Mouse (Mus musculus) CH12F3 (cell line): ENCODE results near the gene Itga8.

ENCODE experiments used
- in situ Hi-C: fragments of 300-500 bp; cut with MboI; formaldehyde crosslinking; loops from 2 replicates; pipeline ENCODE4 v1.14.3; 2020; ENCODE audit warnings: low sequenced_read_pairs

Gene Itga8

DNA sequence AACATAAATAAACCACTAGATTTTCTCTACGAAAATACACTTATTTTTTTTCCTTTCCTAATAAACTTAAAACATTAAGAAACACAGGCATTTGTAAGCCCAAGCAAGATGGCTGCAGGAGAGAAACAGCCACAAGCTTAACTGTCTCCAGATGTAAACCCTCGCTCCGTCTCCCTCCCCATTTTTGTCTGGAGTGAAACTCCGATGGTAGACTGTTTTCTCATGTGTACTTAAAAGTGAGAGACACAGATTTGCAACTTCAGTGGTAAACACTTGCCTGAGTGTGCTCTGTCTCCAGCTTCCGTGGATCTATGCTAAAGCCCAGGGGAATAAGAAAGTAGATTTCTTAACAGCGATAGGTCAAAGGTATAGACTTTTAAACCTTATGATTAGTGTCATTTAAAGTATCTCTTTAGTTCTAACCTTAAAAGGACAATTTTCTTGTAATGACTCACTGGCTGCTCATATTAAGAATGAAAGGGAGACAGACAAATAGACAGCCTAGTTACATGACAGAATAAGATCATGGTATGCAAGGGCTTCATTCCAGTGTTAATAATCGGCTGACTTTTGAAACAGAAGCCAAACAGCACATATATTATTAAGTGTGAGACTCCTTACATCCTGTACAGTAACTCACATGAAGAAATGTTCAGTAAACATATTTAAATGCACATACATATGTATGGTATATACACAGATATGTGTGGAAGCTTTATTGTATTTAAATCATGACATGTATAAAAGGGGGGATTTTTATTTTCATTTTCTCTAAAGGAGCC is 209.3 kb downstream of the Itga8 start:
- in situ Hi-C loops = no loop called here

DNA sequence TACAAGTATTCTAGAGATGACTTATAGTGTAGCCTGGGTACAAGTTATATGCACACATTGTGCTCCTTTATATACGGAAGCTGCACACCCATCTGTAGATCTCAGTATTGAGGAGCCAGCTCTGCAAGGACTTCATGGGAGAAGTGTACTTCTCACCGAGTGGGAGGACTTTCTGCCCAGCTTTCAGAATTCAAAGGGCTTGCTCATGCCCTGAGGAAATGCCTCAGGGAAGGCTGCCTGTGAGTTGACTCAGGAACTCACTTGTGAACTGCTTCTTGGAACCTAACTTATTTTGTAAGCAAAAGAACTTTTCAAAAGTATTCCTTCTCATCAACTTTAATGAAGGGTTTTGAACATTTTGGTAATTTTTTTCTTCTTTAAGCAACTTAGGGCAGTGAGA is 210.7 kb downstream of the Itga8 start:
- in situ Hi-C loops = no loop called here

DNA sequence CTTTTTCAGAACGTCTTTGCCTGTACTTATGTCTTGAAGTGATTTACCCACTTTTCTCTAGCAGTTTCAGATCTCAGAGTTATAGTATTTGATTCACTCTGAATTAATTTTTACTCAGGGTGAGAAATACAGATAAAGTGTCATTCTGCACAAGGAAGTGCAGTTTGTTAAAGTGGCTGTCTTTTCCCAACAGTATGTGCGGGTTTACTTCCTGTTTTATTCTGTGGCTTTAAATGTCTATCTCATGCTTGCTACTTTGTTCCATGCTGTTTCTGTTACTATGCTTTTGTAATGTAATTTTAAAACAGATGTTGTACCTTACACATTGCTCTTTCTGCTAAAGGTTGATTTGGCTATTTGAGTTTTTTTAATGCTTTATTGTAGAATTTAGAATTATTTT is 216.2 kb downstream of the Itga8 start:
- in situ Hi-C loops = no loop called here

DNA sequence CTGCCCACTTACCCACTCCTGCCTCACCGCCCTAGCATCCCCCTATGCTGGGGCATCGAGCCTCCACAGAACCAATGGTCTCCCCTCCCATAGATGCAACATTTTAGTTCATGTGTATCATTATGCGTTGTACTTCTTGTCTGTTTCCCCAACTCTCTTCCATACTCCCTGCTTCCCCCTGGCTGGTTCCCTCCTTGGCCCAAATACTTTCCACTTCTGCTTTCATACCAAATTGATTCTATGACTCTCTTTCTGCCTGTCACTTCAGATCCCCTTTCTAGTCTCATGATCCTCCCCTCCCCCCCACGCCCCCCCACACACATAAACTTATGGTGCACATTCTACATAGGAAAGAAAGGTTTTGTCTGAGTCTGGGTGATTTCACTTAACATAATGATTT is 217.4 kb downstream of the Itga8 start:
- in situ Hi-C loops = no loop called here

DNA sequence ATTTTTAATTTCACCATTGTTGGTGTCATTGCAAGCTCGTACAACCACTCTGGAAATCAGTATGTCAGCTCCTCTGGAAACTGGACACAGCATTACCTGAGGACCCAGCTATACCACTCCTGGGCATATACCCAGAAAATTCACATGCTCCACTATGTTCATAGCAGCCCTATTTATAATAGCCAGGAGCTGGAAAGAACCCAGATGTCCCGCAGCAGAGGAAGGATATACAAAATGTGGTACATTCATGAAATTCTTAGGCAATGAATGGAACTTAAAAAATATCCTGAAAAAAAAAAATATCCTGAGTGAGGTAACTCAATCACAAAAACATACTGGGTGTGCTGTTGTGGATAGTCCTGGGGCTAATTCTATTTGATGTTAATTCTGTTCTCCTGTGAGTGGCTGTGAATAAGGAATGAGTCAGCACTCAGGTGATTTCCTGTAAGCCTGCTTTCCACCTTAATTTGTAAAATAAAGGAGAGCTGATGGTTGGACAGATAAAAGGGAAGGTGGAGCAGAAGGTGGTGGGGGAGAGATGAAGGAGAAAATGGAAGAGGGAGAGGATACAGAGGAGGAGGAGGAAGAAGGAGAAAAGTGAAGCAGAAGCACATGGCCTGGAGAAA is 224.3 kb downstream of the Itga8 start:
- in situ Hi-C loops = no loop called here

DNA sequence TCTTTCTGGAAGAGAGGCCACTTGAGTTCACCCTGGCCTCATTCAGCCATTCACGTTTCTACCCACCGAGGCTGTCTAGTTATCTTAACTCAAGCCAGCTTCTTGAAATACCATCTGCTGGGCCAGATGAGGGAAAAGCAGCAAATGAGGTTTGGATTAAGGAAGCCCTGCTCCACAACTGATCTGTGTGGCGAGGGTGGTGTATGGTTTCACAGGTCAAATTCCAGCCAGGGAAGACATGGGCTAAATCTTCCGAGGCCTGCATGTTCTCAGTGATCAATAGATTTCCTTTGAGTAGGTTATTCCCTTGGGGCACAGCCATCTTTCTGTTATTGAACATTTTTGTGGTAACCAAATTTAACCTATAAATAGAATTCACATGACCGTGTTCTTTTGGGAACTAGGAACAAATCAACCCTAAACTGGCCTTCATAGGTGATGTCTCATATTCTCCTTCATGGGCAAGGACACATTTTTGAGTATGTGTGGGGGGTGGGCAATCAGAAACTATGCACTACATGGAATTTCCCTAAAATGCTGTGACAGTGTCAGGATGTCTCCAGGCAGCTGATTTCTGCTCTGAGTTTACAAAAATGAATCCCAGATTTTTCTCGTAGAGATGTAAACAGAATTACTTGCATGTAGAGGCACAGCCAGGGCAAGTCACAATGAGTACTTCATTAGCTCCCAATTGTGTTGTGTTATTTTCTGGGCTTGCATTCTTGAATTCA is 235.9 kb downstream of the Itga8 start:
- in situ Hi-C loops = no loop called here

DNA sequence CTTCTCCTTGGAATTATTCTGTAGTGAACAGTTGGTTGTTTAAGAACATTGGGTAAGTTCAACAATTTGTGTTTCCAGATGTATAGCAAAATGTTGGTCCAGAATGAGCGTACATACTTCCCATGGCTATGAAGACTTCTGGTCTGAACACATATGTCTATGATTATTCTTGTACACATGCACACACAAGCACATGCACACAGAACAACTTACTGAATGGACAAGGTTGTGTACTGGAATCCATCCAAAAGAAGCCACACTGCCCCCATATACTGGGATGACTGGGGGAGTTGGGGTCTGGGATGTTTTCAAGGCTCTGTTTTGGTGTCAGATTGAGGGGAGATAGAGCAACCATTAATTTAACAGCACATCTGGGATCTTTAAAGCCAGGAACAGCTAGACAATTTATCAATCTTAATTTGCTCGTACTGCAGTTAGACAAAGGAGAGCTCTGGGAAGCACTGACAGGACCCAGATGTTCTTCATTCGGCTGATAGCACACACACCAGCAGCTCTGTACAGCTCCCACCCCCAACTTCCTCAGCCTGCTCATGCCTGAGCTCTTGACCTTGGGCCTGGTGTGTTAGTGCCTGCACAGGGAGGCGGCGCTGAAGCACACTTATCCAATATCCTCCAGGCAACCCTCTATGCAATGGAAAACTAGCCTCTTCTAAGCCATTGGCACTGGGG is 241.5 kb downstream of the Itga8 start:
- in situ Hi-C loops = no loop called here
